Mouse (Mus musculus) midbrain, embryonic 14.5 days (tissue): Measurements from ENCODE around the gene B3galt5. TPM values are rescaled to one million over a fixed set of nuclear protein-coding genes. Genes with fewer than 3 reads are reported as not detected.
A peak's percentile ranks its signal among the peaks of the same experiment; 100 is the strongest.

Experiments used
- ATAC-seq: fragments of 200-750 bp; cut with Nextera tagmentation; 2 replicates; pipeline ENCODE4 v1.8.0; 2017; ENCODE audit warnings: moderate number of reproducible peaks, moderate library complexity; ENCODE audit not compliant: low FRiP score, low TSS enrichment
- DNase-seq: peaks from one replicate; pipeline ENCODE4 v3.0.0-alpha.2; 2015
- H3K27ac ChIP-seq: fragments of 300-500 bp; sonication (generic); replicated peaks from 2 replicates; pipeline ENCODE4 v1.5.1; 2014; ENCODE audit warnings: mild to moderate bottlenecking, low read depth, low read length, moderate library complexity
- H3K27me3 ChIP-seq: fragments of 300-500 bp; sonication (generic); 2 replicates; pipeline ENCODE4 v1.6.1; 2014; ENCODE audit warnings: low read length, control low read depth, mixed read lengths; ENCODE audit not compliant: control insufficient read depth, insufficient read depth
- H3K36me3 ChIP-seq: fragments of 300-500 bp; sonication (generic); 2 replicates; pipeline ENCODE4 v1.6.1; 2014; ENCODE audit warnings: low read length, control low read depth; ENCODE audit not compliant: control insufficient read depth, insufficient read depth
- H3K4me1 ChIP-seq: fragments of 300-500 bp; sonication (generic); 2 replicates; pipeline ENCODE4 v1.6.1; 2014; ENCODE audit warnings: mild to moderate bottlenecking, antibody characterized with exemption, low read length, control low read depth; ENCODE audit not compliant: control insufficient read depth, insufficient read depth
- H3K4me2 ChIP-seq: fragments of 300-500 bp; sonication (generic); 2 replicates; pipeline ENCODE4 v1.6.1; 2014; ENCODE audit warnings: mild to moderate bottlenecking, low read length, moderate library complexity
- H3K4me3 ChIP-seq: fragments of 300-500 bp; sonication (generic); replicated peaks from 2 replicates; pipeline ENCODE4 v1.5.1; 2014; ENCODE audit warnings: low read depth, low read length
- H3K9ac ChIP-seq: fragments of 300-500 bp; sonication (generic); replicated peaks from 2 replicates; pipeline ENCODE4 v1.6.1; 2014; ENCODE audit warnings: mild to moderate bottlenecking, low read length, moderate library complexity
- H3K9me3 ChIP-seq: fragments of 300-500 bp; sonication (generic); 2 replicates; pipeline ENCODE4 v1.6.1; 2016; ENCODE audit warnings: low read length, control low read depth, mixed read lengths; ENCODE audit not compliant: control insufficient read depth
- WGBS: fragments of 180-500 bp; shearing (Covaris S2); extraction: QIAGEN DNeasy Blood & Tissue Kit; methylation state at CpG from one replicate; pipeline ENCODE4 v1.1.7; 2014; 5-methylcytosine and 5-hydroxymethylcytosine counted together
- polyA plus RNA-seq: library from polyadenylated mRNA; unstranded; fragments of >200 nt; fragmentation: Nextera tagmentation; extraction: Ambion mirVana; gene quantifications from 2 replicates; pipeline ENCODE4 v1.2.1, GENCODE M21; 2014

B3galt5 gene
- polyA plus RNA-seq, 1 experiment from 2014 or later: 3.6 TPM

DNA sequence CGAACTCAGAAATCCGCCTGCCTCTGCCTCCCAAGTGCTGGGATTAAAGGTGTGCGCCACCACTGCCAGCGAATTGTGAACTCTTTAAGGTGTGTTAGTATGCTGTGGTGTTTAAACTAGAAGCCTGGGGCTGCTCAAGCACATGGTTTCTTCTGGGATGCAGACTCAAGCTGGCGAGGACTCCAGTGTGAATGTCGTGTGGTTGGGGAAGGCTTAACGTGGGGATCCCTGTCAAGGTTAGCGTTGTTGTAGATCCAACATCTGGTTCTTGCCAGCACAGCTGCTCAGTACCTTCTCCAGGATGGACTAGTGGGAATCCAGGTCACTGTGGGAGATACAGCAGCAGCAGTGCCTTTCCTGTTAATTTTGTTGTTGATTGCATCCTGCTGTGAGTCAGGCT is 3.6 kb upstream of the B3galt5 start:
- WGBS: 91% methylated on average over 8 of the region's 8 CpGs
- no peak for ATAC-seq
- no peaks in the 10 kb centered on the region for H3K9me3 ChIP-seq
- no peak overlapping the region for H3K4me2 ChIP-seq
- no peaks in the 10 kb centered on the region for H3K36me3 ChIP-seq
- peaks cover 7% of the 10 kb centered on the region; the same call in 1 of the 2 replicates for H3K4me1 ChIP-seq
- H3K4me3 ChIP-seq: no peak overlapping the region
- no peak overlapping the region for H3K9ac ChIP-seq
- no peaks in the 10 kb centered on the region for H3K27me3 ChIP-seq
- H3K27ac ChIP-seq: no peak overlapping the region
- no peak for DNase-seq

DNA sequence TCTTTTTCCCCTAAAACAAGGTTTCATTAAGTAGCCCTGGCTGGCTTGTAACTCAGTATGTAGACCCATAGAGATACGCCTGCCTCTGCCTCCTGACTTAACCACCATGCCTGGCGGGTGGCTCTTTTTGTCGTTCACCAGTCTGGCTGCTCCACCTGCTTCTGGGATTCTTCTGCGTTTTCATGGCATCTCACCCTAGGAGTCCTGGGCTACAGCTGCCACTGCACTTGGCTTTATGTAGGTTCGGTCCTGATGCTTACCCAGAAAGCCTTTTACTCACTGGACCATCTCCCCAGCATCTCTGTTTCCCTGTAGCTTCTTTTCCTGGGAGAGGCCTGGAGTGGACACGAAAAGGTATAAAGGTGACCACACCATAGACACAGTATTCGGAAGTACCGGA is 1.6 kb upstream of the B3galt5 start:
- Histone ChIP-seq H3K4me1 (peaks cover 7% of the 10 kb centered on the region; the same call in 1 of the 2 replicates), H3K4me3 (no peak overlapping the region), H3K9ac (no peak overlapping the region), H3K9me3 (no peaks in the 10 kb centered on the region), H3K27ac (no peak overlapping the region), H3K27me3 (no peaks in the 10 kb centered on the region), H3K4me2 (no peak overlapping the region), H3K36me3 (no peaks in the 10 kb centered on the region)
- 88% methylated on average over 8 of the region's 8 CpGs for WGBS
- DNase-seq (no peak), ATAC-seq (no peak)

DNA sequence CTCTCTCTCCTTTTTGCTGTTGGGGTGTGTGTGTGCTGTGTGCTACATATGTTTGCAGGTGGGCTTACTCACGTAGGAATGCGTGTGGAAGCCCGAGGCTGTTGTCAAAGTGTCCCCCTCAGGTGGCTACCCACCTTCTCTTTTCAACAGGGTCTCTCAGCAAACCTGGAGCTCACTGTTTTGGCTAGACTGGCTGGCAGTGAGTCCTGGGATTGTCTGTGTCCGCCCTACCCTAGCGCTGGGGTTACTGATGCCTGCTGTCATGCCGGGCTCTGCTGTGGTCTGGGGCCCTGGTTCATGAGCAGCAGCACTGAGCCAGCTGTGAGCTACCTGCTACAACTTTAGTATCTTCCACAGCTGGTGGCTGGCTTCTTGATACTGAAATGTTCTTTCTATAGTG is 8.9 kb downstream of the B3galt5 start:
- Histone ChIP-seq H3K9ac (no peak overlapping the region), H3K4me3 (no peak overlapping the region), H3K36me3 (no peaks in the 10 kb centered on the region), H3K4me1 (no peaks in the 10 kb centered on the region), H3K27me3 (no peaks in the 10 kb centered on the region), H3K4me2 (no peak overlapping the region), H3K9me3 (no peaks in the 10 kb centered on the region), H3K27ac (no peak overlapping the region)
- WGBS: 82% methylated on average over 6 of the region's 6 CpGs
- DNase-seq: no peak
- ATAC-seq: no peak

- 0 out of 2 replicates have a peak, but pooled peaks have one; percentile 34 for ATAC-seq
- Histone ChIP-seq H3K27me3 (no peaks in the 10 kb centered on the region), H3K4me3 (no peak overlapping the region), H3K9ac (no peak overlapping the region), H3K9me3 (no peaks in the 10 kb centered on the region), H3K4me2 (no peak overlapping the region), H3K27ac (no peak overlapping the region), H3K36me3 (no peaks in the 10 kb centered on the region), H3K4me1 (no peaks in the 10 kb centered on the region)
- peak; percentile 25 for DNase-seq
- WGBS: 85% methylated on average over 7 of the region's 7 CpGs
Observed at GRCm38 (mm10) chr16:96249635-96250034, 14.0 kb downstream of the B3galt5 start.

DNA sequence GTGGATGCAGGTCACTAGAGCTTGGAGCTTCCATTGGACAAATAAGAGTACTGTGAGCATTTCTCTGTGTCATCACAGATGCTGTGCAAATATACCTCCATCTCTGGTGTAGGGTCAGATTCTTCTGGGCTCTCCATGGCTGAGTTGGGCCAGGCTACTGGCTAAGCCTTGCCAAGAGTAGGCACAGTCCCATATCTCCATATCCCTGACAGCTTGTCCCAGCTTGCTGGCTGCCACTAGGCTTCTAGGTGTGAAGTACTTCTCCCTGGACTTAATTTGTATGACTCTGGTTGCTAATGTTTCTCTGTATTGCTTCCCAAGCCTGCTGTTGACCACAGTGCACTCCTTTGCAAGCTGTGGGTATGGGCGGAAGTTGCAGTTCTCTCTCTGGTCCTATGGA is 16.5 kb downstream of the B3galt5 start:
- no peaks in the 10 kb centered on the region for H3K36me3 ChIP-seq
- no peaks in the 10 kb centered on the region for H3K27me3 ChIP-seq
- H3K9ac ChIP-seq: no peak overlapping the region
- H3K4me2 ChIP-seq: no peak overlapping the region
- H3K4me1 ChIP-seq: no peaks in the 10 kb centered on the region
- 100% methylated on average over 1 of the region's 1 CpGs for WGBS
- H3K9me3 ChIP-seq: no peaks in the 10 kb centered on the region
- H3K27ac ChIP-seq: no peak overlapping the region
- no peak overlapping the region for H3K4me3 ChIP-seq
- ATAC-seq: no peak
- DNase-seq: no peak

DNA sequence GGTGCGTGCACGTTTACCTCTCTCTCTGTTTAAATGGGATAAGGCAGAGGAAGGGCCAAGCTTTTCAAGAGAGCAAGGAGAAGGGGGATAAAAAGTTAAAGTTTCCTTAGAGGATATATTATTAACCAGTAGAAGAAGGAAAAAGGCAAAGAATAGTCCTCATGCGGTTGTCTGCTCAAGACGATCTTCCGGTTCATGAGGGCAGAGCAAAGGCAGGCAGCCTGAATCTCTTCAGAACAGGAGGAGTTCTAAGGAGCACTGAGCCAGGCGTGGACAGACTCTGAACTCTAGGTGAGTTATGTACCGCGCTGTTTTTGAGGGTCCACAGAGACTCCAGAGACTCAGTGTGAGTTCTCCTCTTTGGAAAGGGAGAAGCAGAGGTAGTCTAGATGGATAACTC is 22.8 kb downstream of the B3galt5 start:
- no peak overlapping the region for H3K4me3 ChIP-seq
- DNase-seq: no peak
- no peak for ATAC-seq
- no peak overlapping the region for H3K9ac ChIP-seq
- no peaks in the 10 kb centered on the region for H3K27me3 ChIP-seq
- 85% methylated on average over 8 of the region's 8 CpGs for whole genome bisulfite sequencing
- no peaks in the 10 kb centered on the region for H3K36me3 ChIP-seq
- no peaks in the 10 kb centered on the region for H3K9me3 ChIP-seq
- no peak overlapping the region for H3K27ac ChIP-seq
- no peak overlapping the region for H3K4me2 ChIP-seq
- H3K4me1 ChIP-seq: no peaks in the 10 kb centered on the region

- no peak overlapping the region for H3K27ac ChIP-seq
- no peaks in the 10 kb centered on the region for H3K9me3 ChIP-seq
- 80% methylated on average over 2 of the region's 2 CpGs for WGBS
- ATAC-seq (no peak), DNase-seq (no peak)
- no peak overlapping the region for H3K4me3 ChIP-seq
- H3K36me3 ChIP-seq: no peaks in the 10 kb centered on the region
- no peaks in the 10 kb centered on the region for H3K27me3 ChIP-seq
- H3K4me1 ChIP-seq: no peaks in the 10 kb centered on the region
- no peak overlapping the region for H3K4me2 ChIP-seq
- H3K9ac ChIP-seq: no peak overlapping the region
Observed at GRCm38 (mm10) chr16:96271736-96272135, 36.1 kb downstream of the B3galt5 start.

DNA sequence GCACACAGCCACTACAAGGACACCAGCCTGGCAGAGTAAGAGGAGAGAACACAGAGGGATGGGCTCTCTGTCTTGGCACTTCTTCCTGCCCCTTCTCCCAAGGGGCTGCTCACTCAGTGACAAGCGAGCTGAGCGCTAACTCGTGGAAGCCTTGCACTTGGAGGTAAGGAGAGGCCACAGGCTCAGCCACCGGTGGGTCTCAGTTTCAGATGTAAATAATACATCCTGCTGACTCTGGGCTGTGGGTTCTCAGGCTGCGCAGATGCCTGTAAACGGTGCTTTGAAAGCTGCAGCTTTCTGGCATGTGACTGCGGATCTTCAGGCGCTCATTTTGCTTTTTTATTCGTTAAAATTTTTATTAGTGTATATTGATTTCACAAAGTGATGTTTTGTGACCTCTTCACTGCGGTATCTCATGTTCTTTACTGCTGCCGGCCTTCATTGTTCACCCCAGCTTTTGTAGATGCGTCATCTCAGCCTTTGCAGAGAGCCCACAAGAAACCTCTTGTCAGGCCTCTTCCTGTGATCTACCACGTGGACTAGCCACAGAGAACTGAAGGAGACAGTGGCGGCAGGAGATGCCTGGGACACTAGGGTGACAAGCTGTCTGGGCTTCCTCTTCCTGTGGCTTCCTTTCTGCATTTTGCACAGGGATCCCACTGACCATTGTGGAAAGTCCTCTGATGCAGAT is 37.5 kb downstream of the B3galt5 start:
- Histone ChIP-seq H3K36me3 (no peaks in the 10 kb centered on the region), H3K4me1 (no peaks in the 10 kb centered on the region), H3K4me3 (no peak overlapping the region), H3K9ac (no peak overlapping the region), H3K27ac (no peak overlapping the region), H3K9me3 (no peaks in the 10 kb centered on the region), H3K4me2 (no peak overlapping the region), H3K27me3 (no peaks in the 10 kb centered on the region)
- ATAC-seq: no peak
- DNase-seq: peak; percentile 18
- WGBS: 65% methylated on average over 14 of the region's 14 CpGs

DNA sequence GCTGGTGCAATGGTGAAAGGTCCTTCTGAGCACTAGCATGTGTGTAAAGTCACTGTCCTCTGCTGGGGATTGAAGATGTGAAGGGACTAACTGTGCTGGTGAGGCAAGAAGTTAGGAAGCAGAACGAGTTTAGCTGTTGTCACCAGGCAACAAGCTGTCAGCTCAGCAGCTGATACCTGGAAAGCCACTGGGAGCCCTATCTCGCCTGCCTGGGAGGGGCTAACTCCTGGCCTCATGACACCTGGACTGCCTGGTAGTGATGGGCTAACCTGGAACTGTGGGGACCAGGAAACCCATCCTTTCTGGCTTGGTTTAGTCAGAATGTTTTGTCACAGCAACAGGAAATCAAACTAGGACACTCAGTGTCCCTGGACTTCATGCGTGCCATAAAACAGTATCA is 41.0 kb downstream of the B3galt5 start:
- Histone ChIP-seq H3K27me3 (no peaks in the 10 kb centered on the region), H3K27ac (no peak overlapping the region), H3K9me3 (no peaks in the 10 kb centered on the region), H3K4me1 (peaks cover 8% of the 10 kb centered on the region; the same call in 1 of the 2 replicates), H3K36me3 (no peaks in the 10 kb centered on the region), H3K4me3 (no peak overlapping the region), H3K9ac (no peak overlapping the region), H3K4me2 (no peak overlapping the region)
- DNase-seq: no peak
- WGBS: 73% methylated on average over 3 of the region's 3 CpGs
- ATAC-seq: no peak
